Mouse (Mus musculus) neural tube, embryonic 14.5 days (tissue): ENCODE measurements around the gene Pam. TPM values are rescaled to one million over a fixed set of nuclear protein-coding genes. Genes with fewer than 3 reads are reported as not detected.
A peak's percentile ranks its signal among the peaks of the same experiment; 100 is the strongest.

Source experiments
- ATAC-seq: fragments of 200-750 bp; cut with Nextera tagmentation; 2 replicates; pipeline ENCODE4 v1.8.0; 2017; ENCODE audit warnings: low read depth, mild to moderate bottlenecking, moderate TSS enrichment, moderate library complexity
- H3K27ac ChIP-seq: fragments of 300-500 bp; sonication (generic); 2 replicates; pipeline ENCODE4 v1.5.1; 2014; ENCODE audit warnings: low read depth, mild to moderate bottlenecking, control low read depth, low read length, moderate library complexity, mixed read lengths
- H3K27me3 ChIP-seq: fragments of 300-500 bp; sonication (generic); 2 replicates; pipeline ENCODE4 v1.6.1; 2014; ENCODE audit warnings: low read length; ENCODE audit not compliant: control insufficient read depth, insufficient read depth
- H3K36me3 ChIP-seq: fragments of 300-500 bp; sonication (generic); 2 replicates; pipeline ENCODE4 v1.6.1; 2014; ENCODE audit warnings: low read length, mixed read lengths; ENCODE audit not compliant: control insufficient read depth, insufficient read depth
- H3K4me1 ChIP-seq: fragments of 300-500 bp; sonication (generic); 2 replicates; pipeline ENCODE4 v1.6.1; 2014; ENCODE audit warnings: low read length; ENCODE audit not compliant: control insufficient read depth, insufficient read depth
- H3K4me2 ChIP-seq: fragments of 300-500 bp; sonication (generic); 2 replicates; pipeline ENCODE4 v1.6.1; 2014; ENCODE audit warnings: mild to moderate bottlenecking, low read depth, low read length, control low read depth
- H3K4me3 ChIP-seq: fragments of 300-500 bp; sonication (generic); 2 replicates; pipeline ENCODE4 v1.5.1; 2014; ENCODE audit warnings: low read depth, low read length, control low read depth, mixed read lengths
- H3K9ac ChIP-seq: fragments of 300-500 bp; sonication (generic); replicated peaks from 2 replicates; pipeline ENCODE4 v1.6.1; 2014; ENCODE audit warnings: low read depth, mild to moderate bottlenecking, control low read depth, low read length, mixed read lengths
- H3K9me3 ChIP-seq: fragments of 300-500 bp; sonication (generic); 2 replicates; pipeline ENCODE4 v1.6.1; 2016; ENCODE audit warnings: low read length; ENCODE audit not compliant: control insufficient read depth
- WGBS: fragments of 180-500 bp; shearing (Covaris S2); extraction: QIAGEN DNeasy Blood & Tissue Kit; methylation state at CpG from one replicate; pipeline ENCODE4 v1.1.7; 2014; 5-methylcytosine and 5-hydroxymethylcytosine counted together
- polyA plus RNA-seq: library from polyadenylated mRNA; unstranded; fragments of >200 nt; fragmentation: Nextera tagmentation; extraction: Ambion mirVana; gene quantifications from 2 replicates; pipeline ENCODE4 v1.2.1, GENCODE M21; 2014

Gene Pam
- polyA plus RNA-seq, 1 experiment from 2014 or later: 51.5 TPM

DNA sequence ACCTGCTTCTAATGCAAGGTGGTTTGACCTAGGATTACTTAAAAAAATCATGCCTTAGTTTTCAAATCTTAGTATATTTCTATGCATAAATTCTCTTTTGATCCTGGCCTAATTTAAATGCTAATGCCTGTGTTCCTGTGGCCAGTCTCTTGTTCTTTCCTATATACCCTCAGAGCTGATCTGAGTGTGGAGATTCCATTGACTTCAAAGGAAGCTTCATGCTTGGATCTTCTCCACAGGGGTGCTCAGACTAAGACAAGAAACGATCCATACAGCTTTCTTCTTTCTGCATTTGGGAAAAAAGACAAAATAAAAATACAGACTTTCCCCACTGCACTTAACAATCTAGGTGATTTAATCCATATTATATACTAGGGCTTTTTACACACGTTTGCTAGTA is 12.2 kb upstream of the Pam start:
- no peak overlapping the region for H3K9ac ChIP-seq
- ATAC-seq: no peak
- H3K4me2 ChIP-seq: no peak overlapping the region
- H3K27ac ChIP-seq: no peak overlapping the region
- H3K9me3 ChIP-seq: no peaks in the 10 kb centered on the region
- H3K27me3 ChIP-seq: no peaks in the 10 kb centered on the region
- no peak overlapping the region for H3K4me3 ChIP-seq
- no peaks in the 10 kb centered on the region for H3K36me3 ChIP-seq
- WGBS: 27% methylated on average over 2 of the region's 2 CpGs
- H3K4me1 ChIP-seq: no peaks in the 10 kb centered on the region

DNA sequence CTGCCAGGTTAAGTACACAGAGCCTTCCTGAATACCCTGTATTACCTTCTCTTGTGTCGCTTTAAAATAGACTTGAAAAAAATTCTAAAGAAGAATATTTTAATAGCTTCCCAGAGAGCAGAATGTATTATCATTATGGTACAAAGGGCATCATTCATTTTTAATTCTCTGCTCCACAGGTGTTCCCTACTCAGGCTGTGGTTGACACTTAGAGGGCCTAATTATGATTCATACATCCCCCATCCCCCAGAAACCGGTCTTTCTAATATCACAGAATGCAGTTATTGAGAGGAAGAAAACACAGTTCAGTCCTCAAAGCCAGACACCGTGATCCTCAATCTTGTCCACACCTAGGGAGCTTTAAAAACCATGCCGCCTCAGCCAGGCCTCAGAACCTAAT is 4.0 kb upstream of the Pam start:
- 46% methylated on average over 4 of the region's 4 CpGs for WGBS
- no peak for ATAC-seq

GRCm38 (mm10) chr1:98097957-98098729 is 2.7 kb upstream of the Pam start:
- H3K27me3 ChIP-seq: no peaks in the 10 kb centered on the region
- H3K9ac ChIP-seq: no peak overlapping the region
- 0 out of 2 replicates have a peak, but pooled peaks cover 3% of the 10 kb centered on the region for H3K4me1 ChIP-seq
- no peaks in the 10 kb centered on the region for H3K9me3 ChIP-seq
- no peak overlapping the region for H3K4me3 ChIP-seq
- H3K27ac ChIP-seq: no peak overlapping the region
- 72% methylated on average over 11 of the region's 11 CpGs for WGBS
- H3K4me2 ChIP-seq: no peak overlapping the region
- no peak for ATAC-seq
- no peaks in the 10 kb centered on the region for H3K36me3 ChIP-seq

More for the DNA sequence above, 4.0 kb upstream of the Pam start:
- Histone ChIP-seq H3K27me3 (no peaks in the 10 kb centered on the region), H3K36me3 (no peaks in the 10 kb centered on the region), H3K27ac (no peak overlapping the region), H3K4me3 (no peak overlapping the region), H3K4me2 (no peak overlapping the region), H3K4me1 (0 out of 2 replicates have a peak, but pooled peaks cover 3% of the 10 kb centered on the region), H3K9ac (no peak overlapping the region), H3K9me3 (no peaks in the 10 kb centered on the region)

DNA sequence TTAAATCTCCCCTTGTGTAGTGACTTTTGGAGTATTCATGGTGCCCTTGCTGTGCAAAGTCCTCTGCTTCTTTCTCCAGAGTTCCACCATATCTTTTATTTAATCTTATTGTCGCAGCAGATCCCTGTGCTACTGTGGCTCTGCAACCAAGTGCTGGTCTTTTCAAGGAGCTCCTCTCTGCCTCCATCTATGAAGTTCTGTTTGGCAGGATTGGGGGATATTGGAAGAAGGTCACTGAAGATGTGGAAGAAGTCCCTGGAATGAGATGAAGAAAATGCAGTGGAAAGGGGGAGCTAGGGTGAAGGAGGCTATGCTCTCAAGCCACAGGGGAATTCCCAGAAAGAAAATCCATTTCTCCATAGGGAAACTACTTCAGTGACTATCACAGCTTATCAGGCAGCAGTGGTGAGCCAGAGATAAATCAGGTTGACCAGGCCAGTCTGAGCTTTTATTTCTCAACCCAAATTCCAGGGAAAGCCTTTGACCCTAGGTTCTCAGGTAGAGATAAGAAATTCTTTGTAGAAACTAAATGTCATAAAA is 1.0 kb upstream of the Pam start:
- Histone ChIP-seq H3K9me3 (no peaks in the 10 kb centered on the region), H3K9ac (no peak overlapping the region), H3K4me2 (no peak overlapping the region), H3K27ac (no peak overlapping the region), H3K4me3 (no peak overlapping the region), H3K4me1 (0 out of 2 replicates have a peak, but pooled peaks cover 3% of the 10 kb centered on the region), H3K27me3 (no peaks in the 10 kb centered on the region), H3K36me3 (no peaks in the 10 kb centered on the region)
- 80% methylated on average over 1 of the region's 1 CpGs for WGBS
- ATAC-seq: no peak

- 0 out of 2 replicates have a peak, but pooled peaks cover 3% of the 10 kb centered on the region for H3K4me1 ChIP-seq
- no peaks in the 10 kb centered on the region for H3K27me3 ChIP-seq
- H3K9ac ChIP-seq: peak overlapping the region; percentile 83
- ATAC-seq: peak; percentile 1; the same call in 1 of the 2 replicates
- peak overlapping the region; percentile 75 for H3K4me3 ChIP-seq
- 37% methylated on average over 9 of the region's 9 CpGs for WGBS
- no peaks in the 10 kb centered on the region for H3K9me3 ChIP-seq
- peak overlapping the region; percentile 77; the same call in 1 of the 2 replicates for H3K27ac ChIP-seq
- no peaks in the 10 kb centered on the region for H3K36me3 ChIP-seq
- H3K4me2 ChIP-seq: peak overlapping the region; percentile 81
These were observed 515 bp upstream of the Pam start for GRCm38 (mm10) chr1:98095991-98096330.

DNA sequence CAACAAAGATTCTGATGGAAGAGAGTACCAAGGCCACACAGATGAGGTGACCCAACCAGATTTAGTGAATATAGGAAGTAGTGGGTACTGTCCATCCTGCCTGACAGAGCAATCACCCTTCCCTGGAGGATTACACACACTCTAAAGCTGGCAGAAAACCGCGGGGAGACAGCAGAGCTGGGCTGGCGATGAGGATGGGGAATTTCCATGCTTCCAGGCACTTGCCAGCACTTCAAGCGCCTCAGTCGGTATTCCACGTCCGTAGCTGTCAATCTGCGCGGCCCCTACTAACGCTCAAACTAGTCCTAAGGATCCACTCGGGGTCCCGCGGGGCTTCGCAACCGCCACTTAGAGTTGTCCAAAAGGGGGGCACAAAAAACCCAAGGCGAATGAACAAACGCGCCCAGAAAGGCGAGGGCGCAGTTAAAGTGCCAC is 618 bp downstream of the Pam start:
- Histone ChIP-seq H3K4me3 (peak overlapping the region; percentile 75), H3K4me2 (peak overlapping the region; percentile 81), H3K9ac (peak overlapping the region; percentile 83), H3K27ac (peak overlapping the region; percentile 77), H3K9me3 (no peaks in the 10 kb centered on the region), H3K27me3 (no peaks in the 10 kb centered on the region), H3K36me3 (no peaks in the 10 kb centered on the region), H3K4me1 (0 out of 2 replicates have a peak, but pooled peaks cover 3% of the 10 kb centered on the region)
- peak; percentile 69 for ATAC-seq
- under 1% methylated on average over 20 of the region's 20 CpGs for WGBS

- no peak overlapping the region for H3K4me2 ChIP-seq
- H3K4me1 ChIP-seq: peaks cover 13% of the 10 kb centered on the region; the same call in 1 of the 2 replicates
- WGBS: 90% methylated on average over 5 of the region's 5 CpGs
- no peak for ATAC-seq
- H3K9ac ChIP-seq: no peak overlapping the region
- no peak overlapping the region for H3K4me3 ChIP-seq
- no peaks in the 10 kb centered on the region for H3K36me3 ChIP-seq
- H3K27me3 ChIP-seq: no peaks in the 10 kb centered on the region
- no peak overlapping the region for H3K27ac ChIP-seq
- H3K9me3 ChIP-seq: no peaks in the 10 kb centered on the region
These were observed 6.0 kb downstream of the Pam start for GRCm38 (mm10) chr1:98089336-98089975.

DNA sequence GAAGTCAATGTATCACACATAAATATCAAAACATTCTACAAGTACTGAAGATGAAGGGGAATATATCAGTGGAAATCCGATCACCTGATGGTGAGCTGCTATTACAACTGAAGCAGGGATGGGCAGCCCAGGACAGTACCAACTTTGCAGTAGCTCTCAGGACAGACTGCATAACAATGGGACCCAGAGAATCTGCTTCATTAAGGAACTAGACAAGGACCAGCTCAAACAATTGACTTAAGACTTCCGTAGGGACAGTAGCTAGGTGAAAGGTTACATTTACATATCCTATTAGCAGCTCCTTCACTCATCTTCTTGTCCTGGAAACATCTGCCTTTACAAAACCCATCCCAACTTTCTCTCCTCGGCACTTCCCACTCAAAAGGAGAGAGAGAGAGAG is 9.0 kb downstream of the Pam start:
- H3K27me3 ChIP-seq: no peaks in the 10 kb centered on the region
- peaks cover 14% of the 10 kb centered on the region; the same call in 1 of the 2 replicates for H3K4me1 ChIP-seq
- H3K36me3 ChIP-seq: no peaks in the 10 kb centered on the region
- H3K9ac ChIP-seq: no peak overlapping the region
- H3K27ac ChIP-seq: no peak overlapping the region
- 39% methylated on average over 3 of the region's 3 CpGs for WGBS
- no peak overlapping the region for H3K4me3 ChIP-seq
- no peak; the same call in 1 of the 2 replicates for ATAC-seq
- H3K9me3 ChIP-seq: no peaks in the 10 kb centered on the region
- H3K4me2 ChIP-seq: no peak overlapping the region
